Mouse (Mus musculus) heart, adult 2 months (tissue): Measurements from ENCODE around the gene Mrap. TPM values are rescaled to one million over a fixed set of nuclear protein-coding genes. Genes with fewer than 3 reads are reported as not detected.

ENCODE experiments used
- DNase-seq, 2 experiments: peaks; one replicate each; pipeline ENCODE4 v3.0.0; 2021
- H3K27ac ChIP-seq: fragments of 200-600 bp; 2 replicates; pipeline ENCODE4 v1.8.1; 2022
- H3K27me3 ChIP-seq: fragments of 200-500 bp; 2 replicates; pipeline ENCODE4 v1.6.1; 2012; ENCODE audit warnings: mild to moderate bottlenecking, low read length, inconsistent platforms, mixed read lengths; ENCODE audit not compliant: control insufficient read depth, insufficient read depth
- H3K36me3 ChIP-seq: fragments of 200-500 bp; 2 replicates; pipeline ENCODE4 v1.6.1; 2012; ENCODE audit warnings: low read length, inconsistent platforms; ENCODE audit not compliant: control insufficient read depth, insufficient read depth
- H3K4me1 ChIP-seq: fragments of 200-500 bp; 2 replicates; pipeline ENCODE4 v1.6.1; 2011; ENCODE audit warnings: low read length; ENCODE audit not compliant: control insufficient read depth, insufficient read depth
- H3K4me3 ChIP-seq: fragments of 200-600 bp; 2 replicates; pipeline ENCODE4 v1.8.1; 2022
- H3K79me2 ChIP-seq: fragments of 200-500 bp; replicated peaks from 2 replicates; pipeline ENCODE4 v1.6.1; 2012; ENCODE audit warnings: mild to moderate bottlenecking, inconsistent platforms, low read length, moderate library complexity, mixed read lengths; ENCODE audit not compliant: control insufficient read depth, insufficient read depth
- H3K9ac ChIP-seq: fragments of 200-500 bp; 2 replicates; pipeline ENCODE4 v1.6.1; 2012; ENCODE audit warnings: low read depth, mild to moderate bottlenecking, control low read depth, inconsistent platforms, low read length, mixed read lengths
- CTCF ChIP-seq: fragments of 200-600 bp; IDR thresholded peaks from 2 replicates; pipeline ENCODE4 v1.8.1; 2022; ENCODE audit warnings: antibody characterized with exemption, mild to moderate bottlenecking, moderate library complexity
- EP300 ChIP-seq: fragments of 200-500 bp; IDR thresholded peaks from 2 replicates; pipeline ENCODE4 v1.6.1; 2011; ENCODE audit warnings: low read depth, low read length, control low read depth; ENCODE audit not compliant: insufficient read depth
- POLR2A ChIP-seq: fragments of 200-500 bp; IDR thresholded peaks from 2 replicates; pipeline ENCODE4 v1.6.1; 2011; ENCODE audit warnings: mild to moderate bottlenecking, low read depth, low read length, control low read depth; ENCODE audit not compliant: insufficient read depth
- WGBS: fragments of 180-500 bp; shearing (Covaris S2); methylation state at CpG from one replicate; pipeline ENCODE4 v1.1.7; 2018; 5-methylcytosine and 5-hydroxymethylcytosine counted together
- intact Hi-C: fragments of 180-260 bp; cut with DNase I; formaldehyde crosslinking; loops from one replicate; pipeline ENCODE4 v1.15.1; 2025
- polyA plus RNA-seq: library from polyadenylated mRNA; depleted of rRNA; stranded (reverse); fragments of >200 nt; gene quantifications from 2 replicates; pipeline ENCODE4 v1.2.3, GENCODE M21; 2012
- total RNA-seq, 2 experiments: library from RNA; stranded (reverse); gene quantifications; 2 replicates each; pipeline ENCODE4 v1.2.3; 2021

Mrap gene
- total and polyA plus RNA-seq, 3 experiments: 15.7 to 47.6 (median 17.5) TPM

DNA sequence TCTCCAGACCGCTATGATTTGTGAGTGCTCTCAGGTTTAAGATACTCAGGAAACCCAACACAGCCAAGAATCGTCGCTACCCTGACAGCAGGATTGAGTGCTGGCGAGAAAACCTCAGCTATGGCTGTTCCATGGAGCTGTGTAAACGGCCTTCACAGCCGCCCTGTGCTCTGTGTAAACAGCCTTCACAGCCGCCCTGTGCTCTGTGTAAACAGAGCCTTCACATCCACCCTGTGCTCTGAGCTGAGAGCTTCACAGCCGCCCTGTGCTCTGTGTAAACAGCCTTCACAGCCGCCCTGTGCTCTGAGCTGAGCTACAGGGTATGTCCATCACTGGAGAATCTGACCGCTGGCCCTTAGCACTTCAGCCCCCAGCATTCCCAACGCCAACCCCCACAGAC lies 41.8 kb downstream of the Mrap start:
- Histone ChIP-seq H3K36me3 (no peaks in the 10 kb centered on the region), H3K27me3 (no peaks in the 10 kb centered on the region), H3K4me3 (no peak overlapping the region), H3K9ac (no peak overlapping the region), H3K4me1 (no peaks in the 10 kb centered on the region), H3K27ac (no peak overlapping the region), H3K79me2 (no peaks in the 10 kb centered on the region)
- no peak for DNase-seq
- no peak for TF ChIP-seq CTCF
- no peak for TF ChIP-seq POLR2A
- no peak for TF ChIP-seq EP300
- WGBS: 75% methylated on average over 11 of the region's 11 CpGs
- intact Hi-C loops: no loop called here

DNA sequence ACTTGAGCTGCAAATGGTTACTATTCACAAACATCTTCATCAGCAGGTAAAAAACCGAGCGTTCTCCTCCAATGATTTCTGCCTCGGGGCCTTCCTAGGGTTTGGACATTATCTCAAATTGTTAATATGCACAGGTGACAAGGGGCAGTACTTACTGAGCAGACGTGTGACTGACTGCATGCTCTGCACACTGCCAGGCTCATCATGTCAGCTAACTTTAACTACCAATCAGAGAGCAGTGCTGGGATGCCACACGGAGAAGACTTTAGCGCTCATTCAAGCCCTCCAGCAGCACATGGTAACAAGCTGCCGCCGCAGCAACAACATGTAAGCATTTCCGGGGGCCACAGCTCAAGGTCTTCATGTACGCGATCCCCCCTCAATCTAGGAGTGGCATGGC lies 45.3 kb downstream of the Mrap start:
- H3K4me3 ChIP-seq: no peak overlapping the region
- H3K36me3 ChIP-seq: no peaks in the 10 kb centered on the region
- no peaks in the 10 kb centered on the region for H3K27me3 ChIP-seq
- TF ChIP-seq EP300 (no peak), CTCF (no peak), POLR2A (no peak)
- no peak for DNase-seq
- H3K9ac ChIP-seq: no peak overlapping the region
- H3K27ac ChIP-seq: no peak overlapping the region
- intact Hi-C loops: no loop called here
- no peaks in the 10 kb centered on the region for H3K79me2 ChIP-seq
- no peaks in the 10 kb centered on the region for H3K4me1 ChIP-seq
- 72% methylated on average over 11 of the region's 11 CpGs for WGBS

DNA sequence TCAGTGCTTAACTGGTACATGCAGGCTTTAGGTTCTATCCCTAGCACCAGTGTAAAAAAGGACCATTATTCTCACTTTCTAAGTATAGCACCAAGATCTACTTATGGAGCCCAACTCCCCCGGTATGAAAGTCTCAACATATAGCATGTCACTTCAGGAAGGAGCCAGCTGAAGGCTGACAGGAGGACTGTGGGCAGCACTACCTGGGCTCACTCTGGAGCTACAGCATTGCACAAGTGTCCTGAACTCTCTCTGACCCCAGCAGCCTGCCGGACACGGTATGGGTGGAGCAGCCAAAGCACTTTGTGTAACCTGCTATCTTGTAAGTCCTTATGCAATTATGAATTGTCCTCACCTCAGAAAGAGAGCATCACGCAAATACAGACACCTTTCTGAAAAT lies 47.2 kb downstream of the Mrap start:
- TF ChIP-seq EP300 (no peak), POLR2A (no peak), CTCF (no peak)
- Histone ChIP-seq H3K4me3 (no peak overlapping the region), H3K79me2 (no peaks in the 10 kb centered on the region), H3K36me3 (no peaks in the 10 kb centered on the region), H3K9ac (no peak overlapping the region), H3K27me3 (no peaks in the 10 kb centered on the region), H3K4me1 (no peaks in the 10 kb centered on the region), H3K27ac (no peak overlapping the region)
- DNase-seq: no peak
- 60% methylated on average over 4 of the region's 4 CpGs for WGBS
- intact Hi-C loops: no loop called here

DNA sequence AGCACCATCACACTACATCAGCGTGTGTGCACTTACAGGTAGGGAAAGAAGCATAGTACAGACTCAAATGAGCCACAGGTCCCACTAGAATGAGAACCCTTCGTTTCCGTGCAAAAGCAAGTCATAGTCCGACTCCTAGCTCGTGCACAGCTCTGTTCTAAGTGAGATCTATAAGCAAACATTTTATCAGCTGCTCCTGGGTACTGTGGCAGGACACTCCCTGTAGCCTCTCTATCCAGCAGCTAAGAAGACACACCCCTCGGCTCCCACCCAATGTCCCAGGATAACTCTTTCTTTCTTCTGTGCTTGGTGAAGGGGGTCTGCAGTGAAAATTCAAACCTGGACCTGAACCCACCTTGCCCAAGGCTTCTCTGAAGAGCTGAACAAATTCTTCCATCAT lies 50.6 kb downstream of the Mrap start:
- no peak overlapping the region for H3K27ac ChIP-seq
- no peaks in the 10 kb centered on the region for H3K27me3 ChIP-seq
- intact Hi-C loops: no loop called here
- H3K4me3 ChIP-seq: no peak overlapping the region
- 93% methylated on average over 6 of the region's 6 CpGs for WGBS
- TF ChIP-seq POLR2A (no peak), EP300 (no peak), CTCF (no peak)
- H3K4me1 ChIP-seq: no peaks in the 10 kb centered on the region
- DNase-seq: no peak
- H3K79me2 ChIP-seq: no peaks in the 10 kb centered on the region
- H3K9ac ChIP-seq: no peak overlapping the region
- H3K36me3 ChIP-seq: no peaks in the 10 kb centered on the region

DNA sequence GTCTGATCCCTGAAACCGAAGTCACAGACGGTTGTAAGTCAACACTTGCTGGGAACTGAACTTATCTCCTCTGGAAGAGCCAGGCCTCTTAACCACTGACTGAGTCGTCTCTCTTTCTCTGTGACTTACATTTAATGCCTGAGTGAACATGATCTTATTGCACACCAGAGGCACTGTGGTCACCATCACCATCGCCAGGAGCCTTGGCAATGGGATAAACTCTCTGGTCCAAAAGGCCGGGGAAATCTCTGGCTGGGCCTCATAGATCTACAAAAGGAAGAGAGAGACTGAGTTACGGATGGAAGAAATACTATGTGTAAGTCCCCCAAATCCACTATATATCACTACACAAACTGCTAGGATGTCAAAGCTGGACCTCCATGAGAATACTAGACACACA lies 52.9 kb downstream of the Mrap start:
- WGBS: 86% methylated on average over 6 of the region's 6 CpGs
- H3K27ac ChIP-seq: no peak overlapping the region
- TF ChIP-seq EP300 (no peak), CTCF (no peak), POLR2A (no peak)
- no peaks in the 10 kb centered on the region for H3K79me2 ChIP-seq
- H3K27me3 ChIP-seq: no peaks in the 10 kb centered on the region
- H3K36me3 ChIP-seq: no peaks in the 10 kb centered on the region
- H3K9ac ChIP-seq: no peak overlapping the region
- intact Hi-C loops: no loop called here
- no peaks in the 10 kb centered on the region for H3K4me1 ChIP-seq
- no peak for DNase-seq
- no peak overlapping the region for H3K4me3 ChIP-seq

DNA sequence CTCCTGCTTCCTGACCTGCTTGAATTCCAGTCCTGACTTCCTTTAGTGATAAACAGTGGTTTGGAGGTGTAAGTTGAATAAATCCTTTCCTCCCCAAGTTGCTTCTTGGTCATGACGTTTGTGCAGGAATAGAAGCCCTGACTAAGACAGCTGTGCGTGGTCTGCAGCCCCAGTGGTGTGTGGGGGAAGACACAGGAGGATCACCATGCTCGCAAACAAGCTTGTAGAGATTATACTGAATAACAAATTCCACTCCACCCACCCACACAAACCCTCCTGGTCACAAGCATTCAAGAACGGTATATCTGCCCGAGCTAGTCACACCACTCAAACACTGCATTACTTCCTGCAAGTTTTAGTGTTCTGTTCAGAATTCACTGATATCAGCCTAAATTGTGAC lies 54.1 kb downstream of the Mrap start:
- Histone ChIP-seq H3K79me2 (no peaks in the 10 kb centered on the region), H3K27me3 (no peaks in the 10 kb centered on the region), H3K4me3 (no peak overlapping the region), H3K27ac (no peak overlapping the region), H3K4me1 (no peaks in the 10 kb centered on the region), H3K36me3 (no peaks in the 10 kb centered on the region), H3K9ac (no peak overlapping the region)
- DNase-seq: no peak
- intact Hi-C loops: no loop called here
- TF ChIP-seq EP300: no peak
- no peak for TF ChIP-seq POLR2A
- TF ChIP-seq CTCF: no peak
- WGBS: 62% methylated on average over 5 of the region's 5 CpGs
